14 mouse cellular contexts compared by ENCODE assay signal in genomic region chr12:74458521-74458920, GRCm38 (mm10).
A peak's percentile ranks its signal among the peaks of the same experiment; 100 is the strongest.
DNase-seq lines count a peak whose midpoint lies in the region; ATAC-seq lines count a peak whose summit lies in the region.
"Had no signal": no experiment of that assay in that cellular context is flagged by ENCODE, and none has a peak within 500 bp of the region (broad histone marks: within the 10 kb centered on the region; RNA-seq: fewer than 3 reads in every experiment).

No protein-coding gene starts in this region.

- no peak overlapping the region for H3K4me2 ChIP-seq in liver, embryonic 12.5 days
- H3K4me2 ChIP-seq in midbrain, embryonic 15.5 days, result no peak overlapping the region
- H3K4me2 ChIP-seq: heart, embryonic 13.5 days had no signal

- no peak overlapping the region for H3K27ac ChIP-seq in liver, embryonic 12.5 days
- no peak overlapping the region for H3K27ac ChIP-seq in midbrain, embryonic 15.5 days
- H3K27ac ChIP-seq: heart, embryonic 13.5 days had no signal

- no peak overlapping the region for H3K9ac ChIP-seq in liver, embryonic 12.5 days
- H3K9ac ChIP-seq in midbrain, embryonic 15.5 days, result no peak overlapping the region
- H3K9ac ChIP-seq: heart, embryonic 13.5 days had no signal

- peak; percentile 2 for DNase-seq in ovary, adult 18-20 months (ENCODE audit: low spot score)
- DNase-seq in ovary, postnatal 10 days (ENCODE audit: low spot score), result no peak
- DNase-seq in layer of hippocampus, adult 8-10 months (ENCODE audit: low spot score in 2 of 2), result peak; percentile 72 to 78
- DNase-seq in left cerebral cortex, postnatal 25 days (ENCODE audit: low spot score in 2 of 2), result peak; percentile 72 to 78
- DNase-seq: adrenal gland, postnatal 10 days; cerebellum, adult 11-12 months; lung, postnatal 36 days; thymus, adult 18-20 months had no signal

- H3K36me3 ChIP-seq in liver, embryonic 12.5 days, result no peaks in the 10 kb centered on the region
- no peaks in the 10 kb centered on the region for H3K36me3 ChIP-seq in midbrain, embryonic 15.5 days (replicated peaks)
- H3K36me3 ChIP-seq: heart, embryonic 13.5 days had no signal

- H3K4me3 ChIP-seq in liver, embryonic 12.5 days, result no peak overlapping the region
- no peak overlapping the region for H3K4me3 ChIP-seq in midbrain, embryonic 15.5 days
- H3K4me3 ChIP-seq: heart, embryonic 13.5 days had no signal

- intact Hi-C loops in left cerebral cortex, postnatal 25 days (cut with DNase I), result no loop called here

- WGBS in liver, embryonic 12.5 days (ENCODE audit: insufficient replicate concordance), result 52% methylated on average over 4 of the region's 4 CpGs
- WGBS in midbrain, embryonic 15.5 days, result 44% methylated on average over 4 of the region's 4 CpGs

- no peaks in the 10 kb centered on the region for H3K27me3 ChIP-seq in liver, embryonic 12.5 days (replicated peaks)
- H3K27me3 ChIP-seq in midbrain, embryonic 15.5 days (replicated peaks), result no peaks in the 10 kb centered on the region
- H3K27me3 ChIP-seq: heart, embryonic 13.5 days; Patski had no signal

- no peak for ATAC-seq in monocyte, adult 5-6 weeks (replicated peaks; ENCODE audit: insufficient number of reproducible peaks, low FRiP score, low TSS enrichment, poor library complexity, severe bottlenecking)
- no peak for ATAC-seq in liver, embryonic 12.5 days
- no peak for ATAC-seq in midbrain, embryonic 15.5 days (replicated peaks)
- ATAC-seq: hindbrain, embryonic 16.5 days; Patski had no signal

- H3K9me3 ChIP-seq in liver, embryonic 12.5 days (replicated peaks), result no peaks in the 10 kb centered on the region
- H3K9me3 ChIP-seq in midbrain, embryonic 15.5 days, result no peaks in the 10 kb centered on the region
- H3K9me3 ChIP-seq: heart, embryonic 13.5 days had no signal

- H3K4me1 ChIP-seq in liver, embryonic 12.5 days, result no peaks in the 10 kb centered on the region
- 0 out of 2 replicates have a peak, but pooled peaks cover 9% of the 10 kb centered on the region for H3K4me1 ChIP-seq in midbrain, embryonic 15.5 days
- H3K4me1 ChIP-seq: heart, embryonic 13.5 days had no signal
